Mouse (Mus musculus) left cerebral cortex, adult 2 months (tissue): ENCODE measurements around the gene Zfp979. TPM values are rescaled to one million over a fixed set of nuclear protein-coding genes. Genes with fewer than 3 reads are reported as not detected.
"Not testable (repeated sequence)": the region's sequence is repeated elsewhere in the genome, so short reads cannot be mapped to it uniquely, and the experiment has no call there.

ENCODE experiments used
- DNase-seq, 2 experiments: peaks; one replicate each; pipeline ENCODE4 v3.0.0; 2021 to 2022; ENCODE audit warnings: low spot score in 2 of 2, mixed read lengths in 1 of 2; ENCODE audit errors: extremely low spot score in 1 of 2
- H3K27ac ChIP-seq: fragments of 200-600 bp; 2 replicates; pipeline ENCODE4 v1.8.1; 2022
- H3K4me3 ChIP-seq: fragments of 200-600 bp; 2 replicates; pipeline ENCODE4 v1.8.1; 2022
- CTCF ChIP-seq: fragments of 200-600 bp; IDR thresholded peaks from 2 replicates; pipeline ENCODE4 v1.8.1; 2022; ENCODE audit warnings: antibody characterized with exemption, mild to moderate bottlenecking, moderate library complexity
- intact Hi-C: fragments of 180-260 bp; cut with DNase I; formaldehyde crosslinking; loops from one replicate; pipeline ENCODE4 v1.15.1; 2025
- long read RNA-seq, 2 experiments: library from polyadenylated mRNA; stranded (forward); transcript quantifications; one replicate each; pipeline ENCODE4 v2.0.0; 2021; ENCODE audit warnings: borderline mapping rate in 2 of 2
- total RNA-seq, 2 experiments: library from RNA; stranded (reverse); gene quantifications; 2 replicates each; pipeline ENCODE4 v1.2.3; 2021

Gene Zfp979
- under 1 TPM; 0.27 to 0.30 TPM for total RNA-seq
- long read RNA-seq, experiment 1, partial matches to known transcripts, result 1 of 2 reads
- long read RNA-seq, experiment 1, other reads (novel, unspliced or antisense), result 1 of 2 reads
- long read RNA-seq, experiment 2, partial matches to known transcripts, result 1 of 1 reads
- long read RNA-seq, experiment 2, other reads (novel, unspliced or antisense), result 0 of 1 reads

- intact Hi-C loops, H3K4me3 ChIP-seq, H3K27ac ChIP-seq, DNase-seq: not testable (repeated sequence)
Observed at GRCm38 (mm10) chr4:147642413-147642812, at the start of gene Zfp979. Gene Zfp979, minus strand, starts transcription at chr4:147642513.

GRCm38 (mm10) chr4:147655245-147655644, 12.9 kb upstream of the Zfp979 start:
- intact Hi-C loops, H3K27ac ChIP-seq, H3K4me3 ChIP-seq, DNase-seq: not testable (repeated sequence)

GRCm38 (mm10) chr4:147647407-147647806, 5.1 kb upstream of the Zfp979 start:
- H3K4me3 ChIP-seq, H3K27ac ChIP-seq, intact Hi-C loops, DNase-seq: not testable (repeated sequence)

- H3K4me3 ChIP-seq, intact Hi-C loops, H3K27ac ChIP-seq, DNase-seq: not testable (repeated sequence)
Observed at GRCm38 (mm10) chr4:147641932-147642331, 381 bp downstream of the Zfp979 start.

GRCm38 (mm10) chr4:147633818-147634262, 8.5 kb downstream of the Zfp979 start:
- intact Hi-C loops, H3K4me3 ChIP-seq, DNase-seq, H3K27ac ChIP-seq: not testable (repeated sequence)

- H3K4me3 ChIP-seq, H3K27ac ChIP-seq, DNase-seq, intact Hi-C loops: not testable (repeated sequence)
Observed at GRCm38 (mm10) chr4:147606511-147606910, 35.8 kb downstream of the Zfp979 start.

GRCm38 (mm10) chr4:147605521-147605920, 36.8 kb downstream of the Zfp979 start:
- Histone ChIP-seq H3K27ac (no peak overlapping the region), H3K4me3 (no peak overlapping the region)
- no peak for DNase-seq
- intact Hi-C loops, result no loop called here
- TF ChIP-seq CTCF, result no peak

- intact Hi-C loops, result no loop called here
- DNase-seq, result no peak
- TF ChIP-seq CTCF, result no peak
Observed at GRCm38 (mm10) chr4:147603806-147604205, 38.5 kb downstream of the Zfp979 start.

GRCm38 (mm10) chr4:147601881-147602280, 40.4 kb downstream of the Zfp979 start:
- Histone ChIP-seq H3K4me3 (no peak overlapping the region), H3K27ac (no peak overlapping the region)
- no peak for DNase-seq
- intact Hi-C loops, result no loop called here
- no peak for TF ChIP-seq CTCF

More at GRCm38 (mm10) chr4:147603806-147604205, 38.5 kb downstream of the Zfp979 start:
- Histone ChIP-seq H3K27ac (no peak overlapping the region), H3K4me3 (no peak overlapping the region)

- TF ChIP-seq CTCF, result no peak
- Histone ChIP-seq H3K4me3 (no peak overlapping the region), H3K27ac (no peak overlapping the region)
- no peak for DNase-seq
- intact Hi-C loops, result no loop called here
Observed at GRCm38 (mm10) chr4:147598831-147599230, 43.5 kb downstream of the Zfp979 start.

- TF ChIP-seq CTCF, result no peak
- no peak for DNase-seq
- Histone ChIP-seq H3K27ac (no peak overlapping the region), H3K4me3 (no peak overlapping the region)
- intact Hi-C loops, result no loop called here
Observed at GRCm38 (mm10) chr4:147597685-147598084, 44.6 kb downstream of the Zfp979 start.

GRCm38 (mm10) chr4:147594630-147595029, 47.7 kb downstream of the Zfp979 start:
- H3K27ac ChIP-seq, DNase-seq, H3K4me3 ChIP-seq, intact Hi-C loops: not testable (repeated sequence)
